Mouse (Mus musculus) thymus, postnatal 25 days (tissue): ENCODE results near the gene Slc9a3r1.

Source experiments
- DNase-seq: peaks from one replicate; pipeline ENCODE4 v3.0.0; 2022

The Slc9a3r1 gene

GRCm38 (mm10) chr11:115228430-115228829 is 65.3 kb downstream of the Slc9a3r1 start:
- DNase-seq: no peak

- no peak for DNase-seq
These were observed 66.1 kb downstream of the Slc9a3r1 start for GRCm38 (mm10) chr11:115229021-115229930.
